Mouse (Mus musculus): ENCODE measurements around the gene Comp.

GRCm38 (mm10) chr8:70340659-70341058, 32.7 kb upstream of the Comp start:
- TF ChIP-seq CTCF (conservative IDR thresholded peaks at IDR 0.05; ENCODE audit: low read length) (no peak), POU5F1 (IDR thresholded peaks at IDR 0.05; ENCODE audit: borderline replicate concordance, low read length) (no peak)
